Mouse (Mus musculus) lung, postnatal 0 days (tissue): Measurements from ENCODE around the gene Rasgrp2. TPM values are rescaled to one million over a fixed set of nuclear protein-coding genes. Genes with fewer than 3 reads are reported as not detected.

ENCODE experiments used
- ATAC-seq: fragments of 200-750 bp; cut with Nextera tagmentation; 2 replicates; pipeline ENCODE4 v1.8.0; 2017; ENCODE audit warnings: moderate library complexity
- DNase-seq: peaks from one replicate; pipeline ENCODE4 v3.0.0-alpha.2; 2016; ENCODE audit warnings: low spot score
- H3K27ac ChIP-seq: fragments of 300-500 bp; sonication (generic); 2 replicates; pipeline ENCODE4 v1.5.1; 2014; ENCODE audit warnings: antibody characterized with exemption, mild to moderate bottlenecking, low read length, mixed read lengths
- H3K27me3 ChIP-seq: fragments of 300-500 bp; sonication (generic); replicated peaks from 2 replicates; pipeline ENCODE4 v1.6.1; 2014; ENCODE audit warnings: low read length, mixed read lengths; ENCODE audit not compliant: insufficient read depth
- H3K36me3 ChIP-seq: fragments of 300-500 bp; sonication (generic); 2 replicates; pipeline ENCODE4 v1.6.1; 2014; ENCODE audit warnings: low read length, mixed read lengths; ENCODE audit not compliant: insufficient read depth
- H3K4me1 ChIP-seq: fragments of 300-500 bp; sonication (generic); 2 replicates; pipeline ENCODE4 v1.6.1; 2014; ENCODE audit warnings: antibody characterized with exemption, low read depth, low read length, mixed read lengths; ENCODE audit not compliant: insufficient read depth
- H3K4me2 ChIP-seq: fragments of 300-500 bp; sonication (generic); replicated peaks from 2 replicates; pipeline ENCODE4 v1.6.1; 2014; ENCODE audit warnings: low read depth, mild to moderate bottlenecking, low read length, moderate library complexity, mixed read lengths
- H3K4me3 ChIP-seq: fragments of 300-500 bp; sonication (generic); 2 replicates; pipeline ENCODE4 v1.5.1; 2014; ENCODE audit warnings: low read depth, low read length
- H3K9ac ChIP-seq: fragments of 300-500 bp; sonication (generic); replicated peaks from 2 replicates; pipeline ENCODE4 v1.6.1; 2014; ENCODE audit warnings: low read depth, mild to moderate bottlenecking
- H3K9me3 ChIP-seq: fragments of 300-500 bp; sonication (generic); 2 replicates; pipeline ENCODE4 v1.6.1; 2016; ENCODE audit warnings: low read length, mixed read lengths
- CTCF ChIP-seq: IDR thresholded peaks from 2 replicates; pipeline ENCODE4 v1.5.1; 2016; ENCODE audit warnings: antibody characterized with exemption, mild to moderate bottlenecking
- EP300 ChIP-seq: IDR thresholded peaks from 2 replicates; pipeline ENCODE4 v1.6.1; 2016; ENCODE audit warnings: antibody characterized with exemption, mild to moderate bottlenecking, control low read depth
- WGBS: fragments of 180-500 bp; shearing (Covaris S2); extraction: QIAGEN DNeasy Blood & Tissue Kit; methylation state at CpG from one replicate; pipeline ENCODE4 v1.1.7; 2014; 5-methylcytosine and 5-hydroxymethylcytosine counted together
- polyA plus RNA-seq: library from polyadenylated mRNA; unstranded; fragments of >200 nt; fragmentation: Nextera tagmentation; extraction: Ambion mirVana; gene quantifications from 2 replicates; pipeline ENCODE4 v1.2.1, GENCODE M21; 2015

The Rasgrp2 gene
- polyA plus RNA-seq, 1 experiment from 2014 or later: 99.2 TPM

- Histone ChIP-seq H3K4me2 (no peak overlapping the region), H3K4me3 (no peak overlapping the region), H3K36me3 (no peaks in the 10 kb centered on the region), H3K4me1 (no peaks in the 10 kb centered on the region; the same call in 1 of the 2 replicates), H3K27me3 (peaks cover 19% of the 10 kb centered on the region; the same call in 1 of the 2 replicates), H3K9me3 (no peaks in the 10 kb centered on the region), H3K9ac (no peak overlapping the region), H3K27ac (no peak overlapping the region)
- ATAC-seq (no peak), DNase-seq (no peak)
- WGBS: 70% methylated on average over 12 of the region's 12 CpGs
- TF ChIP-seq CTCF (no peak), EP300 (no peak)
Observed at GRCm38 (mm10) chr19:6416894-6417761, 18.0 kb downstream of the Rasgrp2 start.

- no peaks in the 10 kb centered on the region; the same call in 1 of the 2 replicates for H3K4me1 ChIP-seq
- no peak within 1 kb of the TSS for H3K27ac ChIP-seq
- H3K36me3 ChIP-seq: no peaks in the 10 kb centered on the region
- H3K27me3 ChIP-seq: peaks cover 19% of the 10 kb centered on the region; the same call in 1 of the 2 replicates
- WGBS: 2% methylated on average over 44 of the region's 46 CpGs
- peak within 1 kb of the TSS; percentile 71 for H3K4me2 ChIP-seq
- no peaks in the 10 kb centered on the region for H3K9me3 ChIP-seq
- TF ChIP-seq CTCF (peak; percentile 91), EP300 (no peak)
- peak; percentile 83 for DNase-seq
- peak; percentile 89 for ATAC-seq
- H3K9ac ChIP-seq: no peak within 1 kb of the TSS
- H3K4me3 ChIP-seq: peak within 1 kb of the TSS; percentile 39
Observed at GRCm38 (mm10) chr19:6418233-6418879, 19.2 kb downstream of the Rasgrp2 start, which contains the start of gene Nrxn2. Gene Nrxn2, plus strand, starts transcription at chr19:6418731.

GRCm38 (mm10) chr19:6418984-6419692 is 20.0 kb downstream of the Rasgrp2 start:
- Histone ChIP-seq H3K27me3 (peaks cover 19% of the 10 kb centered on the region; the same call in 1 of the 2 replicates), H3K4me1 (no peaks in the 10 kb centered on the region; the same call in 1 of the 2 replicates), H3K27ac (no peak overlapping the region), H3K36me3 (no peaks in the 10 kb centered on the region), H3K4me3 (no peak overlapping the region), H3K9me3 (no peaks in the 10 kb centered on the region), H3K4me2 (no peak overlapping the region), H3K9ac (no peak overlapping the region)
- DNase-seq (no peak), ATAC-seq (no peak)
- 9% methylated on average over 19 of the region's 23 CpGs for WGBS
- TF ChIP-seq EP300 (no peak), CTCF (no peak)

GRCm38 (mm10) chr19:6419805-6420310 is 20.7 kb downstream of the Rasgrp2 start:
- WGBS: 45% methylated on average over 9 of the region's 9 CpGs
- TF ChIP-seq CTCF (no peak), EP300 (no peak)
- DNase-seq (no peak), ATAC-seq (no peak)
- Histone ChIP-seq H3K9me3 (no peaks in the 10 kb centered on the region), H3K36me3 (no peaks in the 10 kb centered on the region), H3K4me3 (no peak overlapping the region), H3K4me2 (no peak overlapping the region), H3K9ac (no peak overlapping the region), H3K27ac (no peak overlapping the region), H3K4me1 (no peaks in the 10 kb centered on the region; the same call in 1 of the 2 replicates), H3K27me3 (peaks cover 19% of the 10 kb centered on the region; the same call in 1 of the 2 replicates)

- no peaks in the 10 kb centered on the region for H3K36me3 ChIP-seq
- no peak for DNase-seq
- no peaks in the 10 kb centered on the region for H3K4me1 ChIP-seq
- H3K9ac ChIP-seq: no peak overlapping the region
- H3K4me2 ChIP-seq: no peak overlapping the region
- H3K4me3 ChIP-seq: no peak overlapping the region
- no peak overlapping the region for H3K27ac ChIP-seq
- peaks cover 21% of the 10 kb centered on the region; the same call in 1 of the 2 replicates for H3K27me3 ChIP-seq
- TF ChIP-seq CTCF: no peak
- no peak for TF ChIP-seq EP300
- WGBS: 53% methylated on average over 19 of the region's 19 CpGs
- H3K9me3 ChIP-seq: no peaks in the 10 kb centered on the region
- no peak for ATAC-seq
Observed at GRCm38 (mm10) chr19:6420481-6421210, 21.5 kb downstream of the Rasgrp2 start.
